Mouse (Mus musculus) left cerebral cortex, adult 8-10 months (tissue): ENCODE measurements at regions not wholly inside any gene's neighbourhood (a gene's known extent, or its start where the extent isn't known, plus 50 kb on each side); places are given as distances from the start of the nearest gene placed in this dataset.

ENCODE experiments used
- DNase-seq, 2 experiments: peaks; one replicate each; pipeline ENCODE4 v3.0.0; 2022; ENCODE audit warnings: low spot score in 2 of 2

DNA sequence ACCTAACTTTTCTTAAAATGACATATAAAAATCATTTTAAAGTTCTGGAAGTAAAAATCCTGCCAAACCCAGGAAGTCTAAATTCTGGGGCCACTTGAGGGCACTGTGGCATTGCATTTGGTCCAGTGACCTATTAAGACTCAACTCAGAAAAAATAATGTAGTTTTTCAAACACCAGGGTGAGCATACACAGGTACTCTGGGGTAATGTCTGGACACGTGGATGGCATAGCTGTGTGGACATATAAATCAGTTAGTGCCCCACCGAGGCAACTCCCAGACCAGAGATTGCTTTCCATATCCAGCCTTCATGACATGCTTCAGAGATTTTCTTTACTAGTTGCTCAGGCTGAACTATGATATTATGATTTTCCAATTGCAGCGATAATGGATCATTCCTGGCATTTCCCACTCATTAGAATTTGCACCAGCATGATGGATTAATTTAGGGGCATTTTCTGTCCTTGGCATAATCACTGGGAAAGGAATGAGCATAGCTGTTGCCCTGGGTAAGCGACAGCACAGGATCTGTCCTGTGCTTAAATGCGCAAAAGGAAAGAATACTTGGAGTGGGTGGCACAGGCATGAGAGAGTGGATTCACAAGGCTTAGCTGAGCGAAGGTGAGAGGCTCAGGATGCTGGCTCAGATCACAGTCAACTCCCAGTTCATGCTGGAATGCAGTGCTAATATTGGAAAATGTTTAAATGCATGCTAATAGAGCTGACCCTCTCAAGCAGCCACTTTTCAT, 1526.6 kb upstream of the Cdh8 start:
- DNase-seq: peak; percentile 9 to 36

GRCm38 (mm10) chr8:100939533-100939932, 1523.3 kb upstream of the Cdh8 start:
- no peak for DNase-seq

- DNase-seq: no peak
Measured at GRCm38 (mm10) chr8:100890307-100890706, 1474.0 kb upstream of the Cdh8 start.

DNA sequence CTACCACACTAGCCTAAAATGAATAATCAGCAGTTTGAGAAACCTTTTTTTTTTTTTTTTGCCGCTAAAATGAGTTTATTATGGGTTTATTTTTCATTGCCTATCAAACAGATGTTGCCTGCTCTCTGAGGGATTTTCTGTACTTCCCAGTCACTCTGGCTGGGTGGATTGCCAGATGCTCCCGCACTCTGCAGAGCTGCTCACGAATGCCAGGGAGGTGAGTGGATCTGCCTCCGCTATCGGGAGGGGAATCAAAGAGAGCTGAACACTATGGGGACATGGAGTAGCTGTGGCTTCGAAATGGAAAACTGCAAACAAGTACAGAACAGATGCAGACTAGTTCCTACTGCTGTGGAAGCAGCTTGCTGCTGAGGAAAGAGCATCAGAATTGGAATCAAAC, 1449.4 kb upstream of the Cdh8 start:
- no peak for DNase-seq

DNA sequence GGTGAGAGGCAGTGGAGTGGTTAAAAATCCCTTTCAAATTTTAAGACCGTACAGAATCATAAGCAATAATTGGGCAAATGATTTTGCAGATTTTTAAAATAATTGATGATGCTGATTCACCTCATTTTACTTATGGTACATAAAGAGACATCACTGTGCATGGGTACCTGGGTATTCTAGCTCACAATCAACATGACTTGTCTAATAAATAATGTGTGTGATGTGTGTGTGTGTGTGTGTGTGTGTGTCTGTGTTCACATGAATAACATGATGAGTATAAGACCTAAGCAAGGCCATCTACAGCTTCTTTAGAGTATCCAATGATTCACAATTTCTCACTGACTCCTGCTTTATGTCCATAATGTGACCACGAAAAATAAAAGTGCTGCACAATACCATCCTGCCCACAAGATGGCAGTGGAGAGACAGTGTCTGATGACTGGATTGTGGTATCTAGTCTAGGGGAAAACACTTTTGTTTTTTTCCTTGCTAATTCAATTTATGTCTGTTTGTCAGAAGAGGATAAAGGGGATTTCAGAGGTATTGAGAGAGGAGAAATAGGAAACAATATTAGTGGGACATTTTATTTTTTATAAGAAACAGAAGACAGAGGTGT, 1434.7 kb upstream of the Cdh8 start:
- peak; percentile 10 to 21 for DNase-seq
